Mouse (Mus musculus): ENCODE results near the gene Dmp1. TPM values are rescaled to one million over a fixed set of nuclear protein-coding genes. Genes with fewer than 3 reads are reported as not detected.

Dmp1 gene
- total RNA-seq, 2 experiments from 2014 or later: 6.0 to 6.8 TPM

GRCm38 (mm10) chr5:104212531-104212930 lies 10.1 kb downstream of the Dmp1 start:
- H3K27ac ChIP-seq: no peak overlapping the region
- H3K4me3 ChIP-seq: no peak overlapping the region
- intact Hi-C loops (cut with DNase I): no loop called here
- no peak for TF ChIP-seq CTCF (IDR thresholded peaks at IDR 0.05)
- no peak for DNase-seq (ENCODE audit: extremely low spot score in 1 of 2, low spot score in 2 of 2)

GRCm38 (mm10) chr5:104218926-104219325 lies 16.5 kb downstream of the Dmp1 start:
- no peak overlapping the region for H3K27ac ChIP-seq
- intact Hi-C loops (cut with DNase I): loop anchor here (1.0 to 5.0 kb wide), 5 partner anchors 87 to 228 kb away; no protein-coding TSS in a partner anchor
- peak; percentile 86 for TF ChIP-seq CTCF (IDR thresholded peaks at IDR 0.05)

GRCm38 (mm10) chr5:104224299-104224698 lies 21.9 kb downstream of the Dmp1 start:
- TF ChIP-seq CTCF (IDR thresholded peaks at IDR 0.05): no peak
- intact Hi-C loops (cut with DNase I): no loop called here
- DNase-seq (ENCODE audit: extremely low spot score in 1 of 2, low spot score in 2 of 2): no peak
- Histone ChIP-seq H3K27ac (no peak overlapping the region), H3K4me3 (no peak overlapping the region)

More at GRCm38 (mm10) chr5:104218926-104219325, 16.5 kb downstream of the Dmp1 start:
- peak; percentile 24 to 35 for DNase-seq (ENCODE audit: extremely low spot score in 1 of 2, low spot score in 2 of 2)
- no peak overlapping the region for H3K4me3 ChIP-seq

- Histone ChIP-seq H3K4me3 (no peak overlapping the region), H3K27ac (no peak overlapping the region)
- DNase-seq (ENCODE audit: extremely low spot score in 1 of 2, low spot score in 2 of 2): no peak
- intact Hi-C loops (cut with DNase I): no loop called here
- TF ChIP-seq CTCF (IDR thresholded peaks at IDR 0.05): no peak
Measured at GRCm38 (mm10) chr5:104224750-104225149, 22.3 kb downstream of the Dmp1 start.

DNA sequence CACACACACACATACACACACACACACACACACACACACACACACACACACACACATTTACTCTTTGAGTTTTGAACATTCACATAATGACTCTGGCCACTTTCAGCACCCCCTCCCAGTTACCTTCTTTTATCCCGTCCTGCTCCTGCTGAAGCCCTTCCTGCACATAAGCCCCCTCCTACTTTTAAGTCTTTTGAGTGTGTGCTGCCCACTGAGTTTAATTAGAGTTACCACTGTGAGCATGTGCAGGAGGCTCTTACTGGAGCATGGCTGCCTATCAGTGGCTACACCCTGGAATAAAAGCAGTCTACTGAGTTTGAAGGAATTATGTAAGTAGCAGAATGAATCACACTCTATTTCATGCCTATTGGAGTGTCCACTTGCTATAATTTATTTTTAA lies 26.1 kb downstream of the Dmp1 start:
- Histone ChIP-seq H3K4me3 (no peak overlapping the region), H3K27ac (no peak overlapping the region)
- no peak for DNase-seq (ENCODE audit: extremely low spot score in 1 of 2, low spot score in 2 of 2)
- intact Hi-C loops (cut with DNase I): no loop called here
- no peak for TF ChIP-seq CTCF (IDR thresholded peaks at IDR 0.05)

GRCm38 (mm10) chr5:104236741-104237140 lies 34.3 kb downstream of the Dmp1 start:
- no peak overlapping the region for H3K4me3 ChIP-seq
- DNase-seq (ENCODE audit: extremely low spot score in 1 of 2, low spot score in 2 of 2): no peak
- no peak for TF ChIP-seq CTCF (IDR thresholded peaks at IDR 0.05)
- intact Hi-C loops (cut with DNase I): no loop called here
- no peak overlapping the region for H3K27ac ChIP-seq

DNA sequence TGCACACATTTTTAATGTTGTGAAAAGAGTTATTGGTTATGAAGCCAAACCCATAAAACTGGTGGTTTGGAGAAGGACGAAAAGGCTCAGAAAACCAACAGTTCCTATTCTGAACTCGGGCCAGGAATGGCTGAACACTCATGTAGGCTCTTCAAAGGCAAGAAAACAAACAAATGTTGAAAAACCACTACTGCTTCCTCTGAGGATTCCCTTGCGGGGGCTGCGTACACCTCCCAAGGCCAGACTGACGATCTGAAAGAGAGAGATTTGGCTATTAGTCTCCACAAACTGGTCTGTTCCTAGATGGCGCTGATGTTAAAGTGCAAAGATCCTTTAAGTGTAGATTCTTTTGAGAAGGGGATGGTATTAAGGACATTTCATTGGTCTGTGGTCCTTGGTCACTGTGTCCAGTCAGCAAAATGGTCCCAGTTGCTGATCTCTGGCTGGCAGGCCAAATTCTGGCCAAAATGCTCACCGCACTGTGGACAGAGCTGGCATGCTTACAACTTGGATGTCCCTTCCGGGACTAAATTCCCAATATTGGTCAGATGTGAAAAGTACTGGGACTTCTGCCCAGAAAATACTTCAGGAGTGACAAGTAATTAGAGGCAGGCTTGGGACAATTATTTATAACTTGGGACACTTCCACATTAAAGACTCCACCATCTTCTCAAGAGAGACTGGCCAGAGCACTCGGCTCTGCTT lies 37.4 kb downstream of the Dmp1 start:
- intact Hi-C loops (cut with DNase I): no loop called here
- no peak overlapping the region for H3K27ac ChIP-seq
- no peak for DNase-seq (ENCODE audit: extremely low spot score in 1 of 2, low spot score in 2 of 2)
- H3K4me3 ChIP-seq: no peak overlapping the region
- no peak for TF ChIP-seq CTCF (IDR thresholded peaks at IDR 0.05)

DNA sequence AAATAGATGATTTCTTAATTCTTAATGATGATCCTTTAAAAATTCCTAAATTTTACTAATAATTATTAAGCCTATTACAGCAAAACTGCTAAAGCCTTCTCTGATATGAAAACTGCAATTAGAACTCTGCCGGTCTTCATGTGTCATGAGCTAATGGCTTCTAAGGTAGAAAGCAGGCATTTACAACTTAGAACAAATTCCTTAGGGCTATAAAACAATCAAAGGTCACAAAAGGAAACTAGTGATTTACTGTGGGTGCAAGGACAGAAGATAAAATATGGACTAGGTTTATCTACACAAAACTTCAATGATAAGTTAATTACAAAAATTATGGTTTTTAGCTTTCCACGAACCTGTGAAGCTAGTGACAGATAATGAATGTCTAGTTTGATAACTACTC lies 41.8 kb downstream of the Dmp1 start:
- Histone ChIP-seq H3K4me3 (no peak overlapping the region), H3K27ac (no peak overlapping the region)
- intact Hi-C loops (cut with DNase I): no loop called here
- no peak for TF ChIP-seq CTCF (IDR thresholded peaks at IDR 0.05)
- no peak for DNase-seq (ENCODE audit: extremely low spot score in 1 of 2, low spot score in 2 of 2)

GRCm38 (mm10) chr5:104251811-104252210 lies 49.4 kb downstream of the Dmp1 start:
- no peak overlapping the region for H3K4me3 ChIP-seq
- intact Hi-C loops (cut with DNase I): no loop called here
- no peak overlapping the region for H3K27ac ChIP-seq
- no peak for TF ChIP-seq CTCF (IDR thresholded peaks at IDR 0.05)
- DNase-seq (ENCODE audit: extremely low spot score in 1 of 2, low spot score in 2 of 2): no peak

- TF ChIP-seq CTCF (IDR thresholded peaks at IDR 0.05): no peak
- no peak overlapping the region for H3K27ac ChIP-seq
- intact Hi-C loops (cut with DNase I): no loop called here
- no peak overlapping the region for H3K4me3 ChIP-seq
- no peak for DNase-seq (ENCODE audit: extremely low spot score in 1 of 2, low spot score in 2 of 2)
Measured at GRCm38 (mm10) chr5:104256585-104256984, 54.2 kb downstream of the Dmp1 start.

- Histone ChIP-seq H3K4me3 (no peak overlapping the region), H3K27ac (no peak overlapping the region)
- no peak for TF ChIP-seq CTCF (IDR thresholded peaks at IDR 0.05)
- intact Hi-C loops (cut with DNase I): no loop called here
- no peak for DNase-seq (ENCODE audit: extremely low spot score in 1 of 2, low spot score in 2 of 2)
Measured at GRCm38 (mm10) chr5:104261908-104262461, 59.6 kb downstream of the Dmp1 start.

GRCm38 (mm10) chr5:104263014-104263776 lies 60.8 kb downstream of the Dmp1 start:
- no peak overlapping the region for H3K27ac ChIP-seq
- no peak for TF ChIP-seq CTCF (IDR thresholded peaks at IDR 0.05)
- no peak for DNase-seq (ENCODE audit: extremely low spot score in 1 of 2, low spot score in 2 of 2)
- no peak overlapping the region for H3K4me3 ChIP-seq
- intact Hi-C loops (cut with DNase I): no loop called here

Other genes starting within 250 kb of the Dmp1 start
- under 1 TPM in 1 of 2 experiments, not detected in 1; 0.42 TPM for gene Hsd17b13, start 225.2 kb upstream of the Dmp1 start, total RNA-seq (2021)
- 10 to 100 TPM; 42.3 to 42.7 TPM for gene Hsd17b11, start 180.7 kb upstream of the Dmp1 start, total RNA-seq (2021)
- gene Nudt9, start 156.3 kb upstream of the Dmp1 start, total RNA-seq (2021): 10 to 100 TPM; 66.1 to 68.4 TPM
- gene Gm17660, start 125.0 kb upstream of the Dmp1 start, total RNA-seq (2021): not detected
- gene Sparcl1, start 88.9 kb upstream of the Dmp1 start, total RNA-seq (2021): 1,000 to 10,000 TPM; 1,525 to 1,546 TPM
- gene Dspp, start 31.9 kb upstream of the Dmp1 start, total RNA-seq (2021): under 1 TPM; 0.07 to 0.09 TPM
- under 1 TPM; 0.23 to 0.37 TPM for gene Ibsp, start 96.6 kb downstream of the Dmp1 start, total RNA-seq (2021)
- not detected for gene Mepe, start 122.7 kb downstream of the Dmp1 start, total RNA-seq (2021)
- 10 to 100 TPM; 10.1 to 12.9 TPM for gene Spp1, start 232.5 kb downstream of the Dmp1 start, total RNA-seq (2021)

Measured in left cerebral cortex, adult 2 months (tissue).